Mouse (Mus musculus) myocyte (in vitro differentiated cells): ENCODE results near the gene Hoxc4.

Experiments
- CEBPB ChIP-seq: IDR thresholded peaks from 2 replicates; pipeline ENCODE4 v1.6.1; 2011; ENCODE audit warnings: mild to moderate bottlenecking, moderate library complexity; ENCODE audit not compliant: poor library complexity, insufficient read depth, severe bottlenecking
- E2F4 ChIP-seq: IDR thresholded peaks from one replicate; pipeline ENCODE4 v1.6.1; 2011; ENCODE audit warnings: mild to moderate bottlenecking, control low read depth, moderate library complexity; ENCODE audit not compliant: insufficient read depth
- MAX ChIP-seq: IDR thresholded peaks from one replicate; pipeline ENCODE4 v1.6.1; 2011; ENCODE audit warnings: low read depth, mild to moderate bottlenecking, control low read depth
- MYOD1 ChIP-seq, 3 experiments: IDR thresholded peaks; one replicate each; pipeline ENCODE4 v1.6.1; 2011; ENCODE audit warnings: control low read depth in 2 of 3, low read depth in 2 of 3, mild to moderate bottlenecking in 2 of 3, moderate library complexity in 1 of 3; ENCODE audit not compliant: insufficient read length in 2 of 3, control insufficient read depth in 1 of 3
- MYOG ChIP-seq, 3 experiments: IDR thresholded peaks; one replicate each; pipeline ENCODE4 v1.6.1; 2011; ENCODE audit warnings: control low read depth in 2 of 3, low read depth in 2 of 3, mild to moderate bottlenecking in 2 of 3; ENCODE audit not compliant: insufficient read length in 2 of 3, control insufficient read depth in 1 of 3, insufficient read depth in 1 of 3
- POLR2A ChIP-seq: IDR thresholded peaks from one replicate; pipeline ENCODE4 v1.6.1; 2011; ENCODE audit warnings: low read depth, mild to moderate bottlenecking, control low read depth, moderate library complexity; ENCODE audit not compliant: insufficient read length
- POLR2AphosphoS2 ChIP-seq: IDR thresholded peaks from one replicate; pipeline ENCODE4 v1.6.1; 2011; ENCODE audit warnings: low read depth, control low read depth; ENCODE audit not compliant: insufficient read length
- SRF ChIP-seq: IDR thresholded peaks from one replicate; pipeline ENCODE4 v1.6.1; 2011; ENCODE audit warnings: low read depth; ENCODE audit not compliant: control insufficient read depth, insufficient read length
- TCF12 ChIP-seq: IDR thresholded peaks from one replicate; pipeline ENCODE4 v1.6.1; 2011; ENCODE audit warnings: mild to moderate bottlenecking, control low read depth; ENCODE audit not compliant: poor library complexity, insufficient read depth, severe bottlenecking
- TCF3 ChIP-seq: IDR thresholded peaks from one replicate; pipeline ENCODE4 v1.6.1; 2011; ENCODE audit warnings: low read depth, control low read depth; ENCODE audit not compliant: insufficient read length
- USF1 ChIP-seq: IDR thresholded peaks from one replicate; pipeline ENCODE4 v1.6.1; 2011; ENCODE audit warnings: low read depth, mild to moderate bottlenecking, control low read depth, moderate library complexity

- TF ChIP-seq POLR2A: no peak
- no peak for TF ChIP-seq CEBPB
- no peak for TF ChIP-seq MYOG (IDR thresholded peaks at IDR 0.05; ENCODE audit: control insufficient read depth in 1 of 3, insufficient read depth in 1 of 3, insufficient read length in 2 of 3, low read depth in 2 of 3)
- TF ChIP-seq USF1: no peak
- TF ChIP-seq MYOD1 (IDR thresholded peaks at IDR 0.05; ENCODE audit: control insufficient read depth in 1 of 3, insufficient read length in 2 of 3, low read depth in 2 of 3): no peak
- no peak for TF ChIP-seq POLR2AphosphoS2
- TF ChIP-seq TCF12: no peak
- no peak for TF ChIP-seq SRF
- TF ChIP-seq MAX: no peak
- TF ChIP-seq TCF3: no peak
- TF ChIP-seq E2F4: no peak
Observed at GRCm38 (mm10) chr15:103024131-103024530, 5.4 kb downstream of the Hoxc4 start.
